Mouse (Mus musculus) hindbrain, embryonic 14.5 days (tissue): ENCODE measurements around the gene Ccnt1. TPM values are rescaled to one million over a fixed set of nuclear protein-coding genes. Genes with fewer than 3 reads are reported as not detected.

Experiments used
- ATAC-seq: fragments of 200-750 bp; cut with Nextera tagmentation; 2 replicates; pipeline ENCODE4 v1.8.0; 2017; ENCODE audit warnings: moderate number of reproducible peaks, mild to moderate bottlenecking, moderate TSS enrichment, moderate library complexity; ENCODE audit not compliant: low FRiP score
- DNase-seq: peaks from one replicate; pipeline ENCODE4 v3.0.0-alpha.2; 2015; ENCODE audit warnings: low spot score
- H3K27ac ChIP-seq: fragments of 300-500 bp; sonication (generic); 2 replicates; pipeline ENCODE4 v1.5.1; 2014; ENCODE audit warnings: mild to moderate bottlenecking, moderate library complexity
- H3K27me3 ChIP-seq: fragments of 300-500 bp; sonication (generic); 2 replicates; pipeline ENCODE4 v1.6.1; 2014; ENCODE audit warnings: mild to moderate bottlenecking, low read length, mixed read lengths; ENCODE audit not compliant: control insufficient read depth, insufficient read depth
- H3K36me3 ChIP-seq: fragments of 300-500 bp; sonication (generic); replicated peaks from 2 replicates; pipeline ENCODE4 v1.6.1; 2014; ENCODE audit not compliant: control insufficient read depth, insufficient read depth
- H3K4me1 ChIP-seq: fragments of 300-500 bp; sonication (generic); replicated peaks from 2 replicates; pipeline ENCODE4 v1.6.1; 2014; ENCODE audit warnings: antibody characterized with exemption, low read length, mixed read lengths; ENCODE audit not compliant: control insufficient read depth, insufficient read depth
- H3K4me2 ChIP-seq: fragments of 300-500 bp; sonication (generic); replicated peaks from 2 replicates; pipeline ENCODE4 v1.6.1; 2014; ENCODE audit warnings: mild to moderate bottlenecking, moderate library complexity
- H3K4me3 ChIP-seq: fragments of 300-500 bp; sonication (generic); replicated peaks from 2 replicates; pipeline ENCODE4 v1.5.1; 2014; ENCODE audit warnings: mild to moderate bottlenecking, low read length
- H3K9ac ChIP-seq: fragments of 300-500 bp; sonication (generic); 2 replicates; pipeline ENCODE4 v1.6.1; 2014
- H3K9me3 ChIP-seq: fragments of 300-500 bp; sonication (generic); 2 replicates; pipeline ENCODE4 v1.6.1; 2016; ENCODE audit warnings: low read length; ENCODE audit not compliant: control insufficient read depth
- WGBS: fragments of 180-500 bp; shearing (Covaris S2); extraction: QIAGEN DNeasy Blood & Tissue Kit; methylation state at CpG from one replicate; pipeline ENCODE4 v1.1.7; 2014; 5-methylcytosine and 5-hydroxymethylcytosine counted together
- polyA plus RNA-seq: library from polyadenylated mRNA; unstranded; fragments of >200 nt; fragmentation: Nextera tagmentation; extraction: Ambion mirVana; gene quantifications from 2 replicates; pipeline ENCODE4 v1.2.1, GENCODE M21; 2014

The Ccnt1 gene
- polyA plus RNA-seq, 1 experiment from 2014 or later = 59.8 TPM

GRCm38 (mm10) chr15:98536828-98537510 lies 33.8 kb downstream of the Ccnt1 start:
- DNase-seq (no peak), ATAC-seq (no peak)
- Histone ChIP-seq H3K9ac (no peak overlapping the region), H3K4me1 (peaks cover 11% of the 10 kb centered on the region), H3K27ac (no peak overlapping the region), H3K36me3 (peaks cover 12% of the 10 kb centered on the region), H3K27me3 (no peaks in the 10 kb centered on the region), H3K9me3 (no peaks in the 10 kb centered on the region), H3K4me2 (no peak overlapping the region), H3K4me3 (no peak overlapping the region)
- WGBS = 91% methylated on average over 8 of the region's 8 CpGs

- H3K4me3 ChIP-seq = no peak overlapping the region
- peaks cover 14% of the 10 kb centered on the region for H3K4me1 ChIP-seq
- no peak for DNase-seq
- peaks cover 19% of the 10 kb centered on the region for H3K36me3 ChIP-seq
- 89% methylated on average over 4 of the region's 4 CpGs for WGBS
- no peaks in the 10 kb centered on the region for H3K27me3 ChIP-seq
- H3K9ac ChIP-seq = no peak overlapping the region
- no peaks in the 10 kb centered on the region for H3K9me3 ChIP-seq
- no peak for ATAC-seq
- no peak overlapping the region for H3K4me2 ChIP-seq
- no peak overlapping the region for H3K27ac ChIP-seq
These were observed 34.8 kb downstream of the Ccnt1 start for GRCm38 (mm10) chr15:98535921-98536320.

GRCm38 (mm10) chr15:98533881-98534627 lies 36.7 kb downstream of the Ccnt1 start, which contains the start of gene Kansl2:
Gene Kansl2, minus strand, starts transcription at chr15:98534264.
- Histone ChIP-seq H3K9ac (peak within 1 kb of the TSS; percentile 88), H3K4me3 (peak within 1 kb of the TSS; percentile 90), H3K9me3 (no peaks in the 10 kb centered on the region), H3K36me3 (peaks cover 36% of the 10 kb centered on the region), H3K4me1 (peaks cover 14% of the 10 kb centered on the region), H3K4me2 (peak within 1 kb of the TSS; percentile 94), H3K27me3 (no peaks in the 10 kb centered on the region), H3K27ac (peak within 1 kb of the TSS; percentile 100)
- peak; percentile 98 for DNase-seq
- peak; percentile 100 for ATAC-seq
- WGBS = under 1% methylated on average over 69 of the region's 70 CpGs

- Histone ChIP-seq H3K4me2 (peak overlapping the region; percentile 94), H3K36me3 (peaks cover 42% of the 10 kb centered on the region), H3K9me3 (no peaks in the 10 kb centered on the region), H3K27ac (peak overlapping the region; percentile 100), H3K9ac (peak overlapping the region; percentile 88), H3K4me3 (peak overlapping the region; percentile 90), H3K4me1 (peaks cover 14% of the 10 kb centered on the region), H3K27me3 (no peaks in the 10 kb centered on the region)
- no peak for DNase-seq
- under 1% methylated on average over 18 of the region's 18 CpGs for WGBS
- no peak for ATAC-seq
These were observed 37.6 kb downstream of the Ccnt1 start for GRCm38 (mm10) chr15:98533035-98533531.

GRCm38 (mm10) chr15:98532281-98532680 lies 38.4 kb downstream of the Ccnt1 start:
- Histone ChIP-seq H3K4me1 (peaks cover 14% of the 10 kb centered on the region), H3K9ac (peak overlapping the region; percentile 88), H3K9me3 (no peaks in the 10 kb centered on the region), H3K27ac (no peak overlapping the region), H3K4me3 (peak overlapping the region; percentile 90), H3K27me3 (no peaks in the 10 kb centered on the region), H3K4me2 (peak overlapping the region; percentile 94), H3K36me3 (peaks cover 50% of the 10 kb centered on the region)
- DNase-seq = no peak
- ATAC-seq = no peak
- WGBS = 35% methylated on average over 5 of the region's 5 CpGs

- DNase-seq = no peak
- Histone ChIP-seq H3K9ac (no peak overlapping the region), H3K27ac (no peak overlapping the region), H3K27me3 (no peaks in the 10 kb centered on the region), H3K4me2 (no peak overlapping the region), H3K4me1 (peaks cover 14% of the 10 kb centered on the region), H3K36me3 (peaks cover 91% of the 10 kb centered on the region), H3K9me3 (no peaks in the 10 kb centered on the region), H3K4me3 (no peak overlapping the region)
- 92% methylated on average over 5 of the region's 5 CpGs for WGBS
- ATAC-seq = no peak
These were observed 42.6 kb downstream of the Ccnt1 start for GRCm38 (mm10) chr15:98528066-98528563.

- H3K4me3 ChIP-seq = no peak overlapping the region
- H3K36me3 ChIP-seq = peaks cover 96% of the 10 kb centered on the region
- no peak overlapping the region for H3K9ac ChIP-seq
- no peaks in the 10 kb centered on the region for H3K27me3 ChIP-seq
- H3K9me3 ChIP-seq = no peaks in the 10 kb centered on the region
- H3K27ac ChIP-seq = no peak overlapping the region
- ATAC-seq = no peak
- H3K4me1 ChIP-seq = peaks cover 6% of the 10 kb centered on the region
- no peak for DNase-seq
- 87% methylated on average over 5 of the region's 5 CpGs for WGBS
- no peak overlapping the region for H3K4me2 ChIP-seq
These were observed 43.5 kb downstream of the Ccnt1 start for GRCm38 (mm10) chr15:98527056-98527771.

GRCm38 (mm10) chr15:98526057-98526456 lies 44.7 kb downstream of the Ccnt1 start:
- H3K4me1 ChIP-seq = no peaks in the 10 kb centered on the region
- no peaks in the 10 kb centered on the region for H3K27me3 ChIP-seq
- H3K27ac ChIP-seq = no peak overlapping the region
- no peak overlapping the region for H3K9ac ChIP-seq
- DNase-seq (no peak), ATAC-seq (no peak)
- no peak overlapping the region for H3K4me2 ChIP-seq
- H3K4me3 ChIP-seq = no peak overlapping the region
- H3K9me3 ChIP-seq = no peaks in the 10 kb centered on the region
- WGBS = 51% methylated on average over 5 of the region's 5 CpGs
- H3K36me3 ChIP-seq = peaks cover 99% of the 10 kb centered on the region

GRCm38 (mm10) chr15:98521245-98521644 lies 49.5 kb downstream of the Ccnt1 start:
- H3K4me3 ChIP-seq = no peak overlapping the region
- 92% methylated on average over 3 of the region's 3 CpGs for WGBS

More at GRCm38 (mm10) chr15:98521245-98521644, 49.5 kb downstream of the Ccnt1 start:
- H3K4me1 ChIP-seq = no peaks in the 10 kb centered on the region
- H3K27me3 ChIP-seq = no peaks in the 10 kb centered on the region
- ATAC-seq (no peak), DNase-seq (no peak)
- H3K27ac ChIP-seq = no peak overlapping the region
- no peak overlapping the region for H3K9ac ChIP-seq
- H3K9me3 ChIP-seq = no peaks in the 10 kb centered on the region
- H3K36me3 ChIP-seq = peaks cover 85% of the 10 kb centered on the region
- H3K4me2 ChIP-seq = no peak overlapping the region
